Mouse (Mus musculus): ENCODE results near the gene Hdac6. TPM values are rescaled to one million over a fixed set of nuclear protein-coding genes. Genes with fewer than 3 reads are reported as not detected.

Hdac6 gene
- polyA plus RNA-seq, 1 experiment from 2014 or later = 7.5 TPM

- no peak overlapping the region for H3K27ac ChIP-seq (ENCODE audit: low read length)
- no peak overlapping the region for H3K9ac ChIP-seq (replicated peaks; ENCODE audit: low read depth)
- no peak for TF ChIP-seq EP300 (IDR thresholded peaks at IDR 0.05)
- TF ChIP-seq CTCF (IDR thresholded peaks at IDR 0.05) = no peak
- H3K4me2 ChIP-seq (replicated peaks; ENCODE audit: low read depth, low read length) = no peak overlapping the region
- 86% methylated on average over 7 of the region's 7 CpGs for WGBS
- no peak overlapping the region for H3K4me3 ChIP-seq (ENCODE audit: low read depth, low read length)
- no peaks in the 10 kb centered on the region for H3K36me3 ChIP-seq (ENCODE audit: insufficient read depth, low read length)
- ATAC-seq (no peak), DNase-seq (ENCODE audit: low spot score) (no peak)
- H3K4me1 ChIP-seq (ENCODE audit: insufficient read depth, low read depth, low read length) = no peaks in the 10 kb centered on the region
- H3K27me3 ChIP-seq (replicated peaks; ENCODE audit: insufficient read depth, low read length) = no peaks in the 10 kb centered on the region
- no peaks in the 10 kb centered on the region for H3K9me3 ChIP-seq (ENCODE audit: low read length)
These were observed 2.4 kb upstream of the Hdac6 start for GRCm38 (mm10) chrX:7950091-7950490.

- no peak for TF ChIP-seq EP300 (IDR thresholded peaks at IDR 0.05)
- TF ChIP-seq CTCF (IDR thresholded peaks at IDR 0.05) = no peak
- DNase-seq (ENCODE audit: low spot score) (peak; percentile 96), ATAC-seq (peak; percentile 99)
- Histone ChIP-seq H3K27me3 (replicated peaks; ENCODE audit: insufficient read depth, low read length) (no peaks in the 10 kb centered on the region), H3K27ac (ENCODE audit: low read length) (no peak overlapping the region), H3K4me2 (replicated peaks; ENCODE audit: low read depth, low read length) (peak overlapping the region; percentile 51), H3K36me3 (ENCODE audit: insufficient read depth, low read length) (no peaks in the 10 kb centered on the region), H3K4me3 (ENCODE audit: low read depth, low read length) (peak overlapping the region; percentile 36), H3K4me1 (ENCODE audit: insufficient read depth, low read depth, low read length) (no peaks in the 10 kb centered on the region), H3K9me3 (ENCODE audit: low read length) (no peaks in the 10 kb centered on the region), H3K9ac (replicated peaks; ENCODE audit: low read depth) (0 out of 2 replicates have a peak overlapping the region, but pooled peaks have one; percentile 44)
- 16% methylated on average over 34 of the region's 38 CpGs for WGBS
These were observed 307 bp upstream of the Hdac6 start for GRCm38 (mm10) chrX:7947900-7948492.

- Histone ChIP-seq H3K9me3 (ENCODE audit: low read length) (no peaks in the 10 kb centered on the region), H3K4me1 (ENCODE audit: insufficient read depth, low read depth, low read length) (no peaks in the 10 kb centered on the region), H3K4me3 (ENCODE audit: low read depth, low read length) (no peak overlapping the region), H3K36me3 (ENCODE audit: insufficient read depth, low read length) (no peaks in the 10 kb centered on the region), H3K27me3 (replicated peaks; ENCODE audit: insufficient read depth, low read length) (no peaks in the 10 kb centered on the region), H3K9ac (replicated peaks; ENCODE audit: low read depth) (no peak overlapping the region), H3K4me2 (replicated peaks; ENCODE audit: low read depth, low read length) (no peak overlapping the region), H3K27ac (ENCODE audit: low read length) (no peak overlapping the region)
- ATAC-seq (no peak), DNase-seq (ENCODE audit: low spot score) (no peak)
- WGBS = 66% methylated on average over 8 of the region's 8 CpGs
- TF ChIP-seq EP300 (IDR thresholded peaks at IDR 0.05) (no peak), CTCF (IDR thresholded peaks at IDR 0.05) (no peak)
These were observed 2.1 kb downstream of the Hdac6 start for GRCm38 (mm10) chrX:7945618-7946017.

GRCm38 (mm10) chrX:7937667-7938066 is 10.0 kb downstream of the Hdac6 start:
- Histone ChIP-seq H3K36me3 (ENCODE audit: insufficient read depth, low read length) (no peaks in the 10 kb centered on the region), H3K9me3 (ENCODE audit: low read length) (no peaks in the 10 kb centered on the region)
- no peak for ATAC-seq

GRCm38 (mm10) chrX:7936874-7937273 is 10.8 kb downstream of the Hdac6 start:
- DNase-seq (ENCODE audit: low spot score) (no peak), ATAC-seq (no peak)
- H3K4me1 ChIP-seq (ENCODE audit: insufficient read depth, low read depth, low read length) = no peaks in the 10 kb centered on the region
- no peak overlapping the region for H3K4me2 ChIP-seq (replicated peaks; ENCODE audit: low read depth, low read length)
- H3K36me3 ChIP-seq (ENCODE audit: insufficient read depth, low read length) = no peaks in the 10 kb centered on the region
- H3K27me3 ChIP-seq (replicated peaks; ENCODE audit: insufficient read depth, low read length) = no peaks in the 10 kb centered on the region
- no peak overlapping the region for H3K27ac ChIP-seq (ENCODE audit: low read length)
- H3K9ac ChIP-seq (replicated peaks; ENCODE audit: low read depth) = no peak overlapping the region
- no peak for TF ChIP-seq EP300 (IDR thresholded peaks at IDR 0.05)
- TF ChIP-seq CTCF (IDR thresholded peaks at IDR 0.05) = peak; percentile 23; the same call in 1 of the 2 replicates
- WGBS = 59% methylated on average over 10 of the region's 11 CpGs
- H3K4me3 ChIP-seq (ENCODE audit: low read depth, low read length) = no peak overlapping the region
- no peaks in the 10 kb centered on the region for H3K9me3 ChIP-seq (ENCODE audit: low read length)

More at GRCm38 (mm10) chrX:7937667-7938066, 10.0 kb downstream of the Hdac6 start:
- H3K27me3 ChIP-seq (replicated peaks; ENCODE audit: insufficient read depth, low read length) = no peaks in the 10 kb centered on the region
- WGBS = 89% methylated on average over 6 of the region's 6 CpGs
- no peak overlapping the region for H3K4me3 ChIP-seq (ENCODE audit: low read depth, low read length)
- H3K27ac ChIP-seq (ENCODE audit: low read length) = no peak overlapping the region
- H3K9ac ChIP-seq (replicated peaks; ENCODE audit: low read depth) = no peak overlapping the region
- TF ChIP-seq EP300 (IDR thresholded peaks at IDR 0.05) (no peak), CTCF (IDR thresholded peaks at IDR 0.05) (no peak)
- H3K4me2 ChIP-seq (replicated peaks; ENCODE audit: low read depth, low read length) = no peak overlapping the region
- no peak for DNase-seq (ENCODE audit: low spot score)
- no peaks in the 10 kb centered on the region for H3K4me1 ChIP-seq (ENCODE audit: insufficient read depth, low read depth, low read length)

GRCm38 (mm10) chrX:7928270-7928790 is 19.4 kb downstream of the Hdac6 start, which contains the start of gene Eras:
Gene Eras, minus strand, starts transcription at chrX:7928607.
- Histone ChIP-seq H3K4me1 (ENCODE audit: insufficient read depth, low read depth, low read length) (no peaks in the 10 kb centered on the region), H3K9ac (replicated peaks; ENCODE audit: low read depth) (no peak within 1 kb of the TSS), H3K4me3 (ENCODE audit: low read depth, low read length) (no peak within 1 kb of the TSS), H3K9me3 (ENCODE audit: low read length) (no peaks in the 10 kb centered on the region), H3K4me2 (replicated peaks; ENCODE audit: low read depth, low read length) (no peak within 1 kb of the TSS), H3K27me3 (replicated peaks; ENCODE audit: insufficient read depth, low read length) (0 out of 2 replicates have a peak, but pooled peaks cover 2% of the 10 kb centered on the region), H3K36me3 (ENCODE audit: insufficient read depth, low read length) (no peaks in the 10 kb centered on the region), H3K27ac (ENCODE audit: low read length) (no peak within 1 kb of the TSS)
- no peak for TF ChIP-seq EP300 (IDR thresholded peaks at IDR 0.05)
- TF ChIP-seq CTCF (IDR thresholded peaks at IDR 0.05) = no peak
- 14% methylated on average over 18 of the region's 19 CpGs for WGBS
- DNase-seq (ENCODE audit: low spot score) = no peak
- ATAC-seq = no peak
